Comparison of ENCODE assay signal across 8 mouse cellular contexts in genomic region chr6:147263178-147263577, GRCm38 (mm10). TPM values are rescaled to one million over a fixed set of nuclear protein-coding genes. Genes with fewer than 3 reads are reported as not detected.
A peak's percentile ranks its signal among the peaks of the same experiment; 100 is the strongest.
DNase-seq lines count a peak whose midpoint lies in the region; ATAC-seq and TF ChIP-seq lines count a peak whose summit lies in the region.

No protein-coding gene starts in this region.

- peak overlapping the region; percentile 9; the same call in 1 of the 2 replicates for H3K4me3 ChIP-seq in spleen, adult 2 months (ENCODE audit: extremely low read depth, insufficient read depth, insufficient read length)
- peak overlapping the region; percentile 58 for H3K4me3 ChIP-seq in heart, embryonic 13.5 days
- peak overlapping the region; percentile 45 for H3K4me3 ChIP-seq in limb, embryonic 14.5 days (replicated peaks; ENCODE audit: low read length)

- no peak for TF ChIP-seq CTCF in spleen, adult 2 months (IDR thresholded peaks at IDR 0.05; ENCODE audit: extremely low read depth, insufficient read depth, insufficient read length, insufficient replicate concordance)

- no peaks in the 10 kb centered on the region for H3K9me3 ChIP-seq in heart, embryonic 13.5 days
- H3K9me3 ChIP-seq in limb, embryonic 14.5 days (ENCODE audit: control insufficient read depth, low read length): no peaks in the 10 kb centered on the region

- peak overlapping the region; percentile 96 for H3K4me2 ChIP-seq in heart, embryonic 13.5 days
- peak overlapping the region; percentile 62 for H3K4me2 ChIP-seq in limb, embryonic 14.5 days (replicated peaks; ENCODE audit: low read depth, low read length, severe bottlenecking)

- H3K4me1 ChIP-seq in spleen, adult 2 months (ENCODE audit: control insufficient read depth, insufficient read depth, insufficient read length): no peaks in the 10 kb centered on the region
- peaks cover 15% of the 10 kb centered on the region for H3K4me1 ChIP-seq in heart, embryonic 13.5 days
- 0 out of 2 replicates have a peak, but pooled peaks cover 6% of the 10 kb centered on the region for H3K4me1 ChIP-seq in limb, embryonic 14.5 days (ENCODE audit: control insufficient read depth, insufficient read depth, low read length)

- H3K9ac ChIP-seq in heart, embryonic 13.5 days: peak overlapping the region; percentile 74
- peak overlapping the region; percentile 43 for H3K9ac ChIP-seq in limb, embryonic 14.5 days (ENCODE audit: low read depth, low read length, severe bottlenecking)

- no peaks in the 10 kb centered on the region for H3K36me3 ChIP-seq in spleen, adult 2 months (ENCODE audit: control insufficient read depth, insufficient read depth, low read length)
- H3K36me3 ChIP-seq in heart, embryonic 13.5 days: no peaks in the 10 kb centered on the region
- H3K36me3 ChIP-seq in limb, embryonic 14.5 days (ENCODE audit: control insufficient read depth, insufficient read depth, low read length): no peaks in the 10 kb centered on the region

- no peak for DNase-seq in frontal cortex, postnatal 10 days (ENCODE audit: low spot score in 2 of 2)
- DNase-seq in spleen, adult 2 months (ENCODE audit: low read depth in 1 of 2, low spot score in 2 of 2): no peak
- DNase-seq in spleen, postnatal 10 days (ENCODE audit: low spot score in 2 of 2): no peak
- DNase-seq in limb, embryonic 14.5 days (ENCODE audit: low spot score): no peak
- DNase-seq in retina, postnatal 1 day: peak; percentile 44
- no peak for DNase-seq in thymus, postnatal 14 days

- H3K27me3 ChIP-seq in spleen, adult 2 months (ENCODE audit: control insufficient read depth, insufficient read depth, low read length): peaks cover 10% of the 10 kb centered on the region
- peaks cover 80% of the 10 kb centered on the region for H3K27me3 ChIP-seq in heart, embryonic 13.5 days (replicated peaks)
- peaks cover 19% of the 10 kb centered on the region for H3K27me3 ChIP-seq in limb, embryonic 14.5 days (ENCODE audit: control insufficient read depth, insufficient read depth, low read length)

- WGBS in spleen, adult 2 months: 6% methylated on average over 21 of the region's 21 CpGs
- WGBS in heart, embryonic 13.5 days: 0% methylated on average over 21 of the region's 21 CpGs
- under 1% methylated on average over 21 of the region's 21 CpGs for WGBS in limb, embryonic 14.5 days

- TF ChIP-seq POLR2A in spleen, adult 2 months (IDR thresholded peaks at IDR 0.05; ENCODE audit: low read depth, low read length): no peak
- no peak for TF ChIP-seq POLR2A in limb, embryonic 14.5 days (IDR thresholded peaks at IDR 0.05; ENCODE audit: borderline replicate concordance, extremely low read depth, insufficient read depth, insufficient read length)

- no peak overlapping the region for H3K27ac ChIP-seq in spleen, adult 2 months (ENCODE audit: insufficient read depth, low read length)
- H3K27ac ChIP-seq in heart, embryonic 13.5 days (replicated peaks): no peak overlapping the region
- peak overlapping the region; percentile 9; the same call in 1 of the 2 replicates for H3K27ac ChIP-seq in limb, embryonic 14.5 days (replicated peaks; ENCODE audit: low read depth, low read length)

- peak; percentile 36; the same call in 1 of the 2 replicates for ATAC-seq in frontal cortex, adult (ENCODE audit: low TSS enrichment)
- no peak for ATAC-seq in heart, embryonic 13.5 days (ENCODE audit: extremely low read depth, insufficient number of reproducible peaks, low FRiP score, low TSS enrichment)
- no peak for ATAC-seq in limb, embryonic 14.5 days (ENCODE audit: low FRiP score, low read depth)

RNA-seq across cellular contexts. Expression of gene Pthlh, which starts 0.8 kb away (rescaled TPM):
- 1.3 TPM in 2 replicates for polyA plus RNA-seq in spleen, adult 2 months (2012; rRNA removed)
- 2.4 and 2.7 TPM in 2 replicates for polyA plus RNA-seq in heart, embryonic 13.5 days (2015; fragmentation: Nextera tagmentation; extraction: Ambion mirVana)
- polyA plus RNA-seq in limb, embryonic 14.5 days (2012; rRNA removed): 15.1 and 19.1 TPM in 2 replicates
- polyA plus RNA-seq in limb, embryonic 14.5 days (2014; fragmentation: Nextera tagmentation; extraction: Ambion mirVana): 13.3 and 15.9 TPM in 2 replicates
